Mouse (Mus musculus) lung, adult 2 months (tissue): ENCODE results near the gene Kmt2d.

Source experiments
- CTCF ChIP-seq: fragments of 200-500 bp; IDR thresholded peaks from 2 replicates; pipeline ENCODE4 v1.5.1; 2011; ENCODE audit warnings: mild to moderate bottlenecking, low read length, control low read depth; ENCODE audit not compliant: insufficient read depth
- POLR2A ChIP-seq: fragments of 200-500 bp; IDR thresholded peaks from 2 replicates; pipeline ENCODE4 v1.6.1; 2011; ENCODE audit warnings: low read depth, mild to moderate bottlenecking, control low read depth, low read length, borderline replicate concordance; ENCODE audit errors: extremely low read depth

GRCm38 (mm10) chr15:98806809-98807770 lies 63.9 kb downstream of the Kmt2d start:
- TF ChIP-seq CTCF (no peak), POLR2A (no peak)
